Mouse (Mus musculus): Measurements from ENCODE around the gene Angptl8.

Angptl8 gene

DNA sequence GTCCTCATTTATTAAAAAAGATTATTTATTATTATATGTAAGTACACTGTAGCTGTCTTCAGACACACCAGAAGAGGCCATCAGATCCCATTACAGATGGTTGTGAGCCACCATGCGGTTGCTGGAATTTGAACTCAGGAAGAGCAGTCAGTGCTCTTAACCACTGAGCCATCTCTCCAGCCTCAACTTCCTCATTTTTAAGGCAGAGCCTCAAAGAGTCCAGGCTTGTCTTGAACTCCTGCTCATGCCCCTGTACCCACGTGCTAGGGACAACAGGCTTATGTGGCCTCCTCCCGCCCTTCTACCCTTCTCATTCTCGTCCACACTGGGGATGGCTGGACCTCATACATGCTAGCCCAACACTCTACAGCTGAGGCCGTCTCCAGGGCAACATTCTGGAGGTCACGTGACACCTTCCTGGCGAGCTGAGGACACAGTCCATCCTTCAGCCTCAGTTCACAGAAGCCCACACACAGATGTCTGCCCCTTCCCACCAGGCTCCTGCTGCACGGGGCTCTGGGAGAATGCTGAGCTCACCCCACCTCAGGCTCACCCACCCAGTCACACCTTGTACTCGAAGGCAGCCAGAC is 18.5 kb upstream of the Angptl8 start:
- DNase-seq: no peak

DNA sequence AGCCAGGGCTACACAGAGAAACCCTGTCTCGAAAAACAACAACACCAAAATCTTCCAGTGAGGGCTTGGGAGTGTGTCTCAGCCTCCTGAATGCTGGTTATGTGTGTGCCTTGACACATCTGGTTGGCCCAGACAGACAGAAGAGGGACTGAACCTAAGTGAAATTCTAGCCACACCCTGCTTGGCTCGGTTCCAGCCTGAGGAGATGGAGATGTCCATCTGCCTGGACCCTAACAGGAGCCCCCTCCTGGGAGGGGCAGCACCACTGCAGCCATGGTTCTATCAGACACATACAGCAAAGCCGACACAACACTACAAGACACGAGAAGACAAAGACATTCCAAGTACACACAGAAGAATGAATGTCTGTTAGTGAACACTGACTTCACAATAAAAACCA is 17.2 kb upstream of the Angptl8 start:
- DNase-seq: no peak

DNA sequence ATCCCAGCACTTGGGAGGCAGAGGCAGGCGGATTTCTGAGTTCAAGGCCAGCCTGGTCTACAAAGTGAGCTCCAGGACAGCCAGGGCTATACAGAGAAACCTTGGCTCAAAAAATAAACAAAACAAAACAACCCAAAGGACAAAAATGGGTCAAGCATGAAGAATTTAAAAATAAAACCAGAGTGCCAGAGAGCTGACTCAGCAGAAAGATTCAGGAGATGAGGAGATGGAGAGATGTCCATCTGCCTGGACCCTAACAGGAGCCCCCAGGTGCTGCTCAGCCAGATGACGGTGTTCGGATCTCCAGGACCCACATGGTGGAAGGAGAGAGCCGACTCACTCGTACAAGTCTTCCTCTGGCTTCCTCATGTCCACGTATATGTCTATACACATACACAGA is 16.7 kb upstream of the Angptl8 start:
- DNase-seq: no peak

DNA sequence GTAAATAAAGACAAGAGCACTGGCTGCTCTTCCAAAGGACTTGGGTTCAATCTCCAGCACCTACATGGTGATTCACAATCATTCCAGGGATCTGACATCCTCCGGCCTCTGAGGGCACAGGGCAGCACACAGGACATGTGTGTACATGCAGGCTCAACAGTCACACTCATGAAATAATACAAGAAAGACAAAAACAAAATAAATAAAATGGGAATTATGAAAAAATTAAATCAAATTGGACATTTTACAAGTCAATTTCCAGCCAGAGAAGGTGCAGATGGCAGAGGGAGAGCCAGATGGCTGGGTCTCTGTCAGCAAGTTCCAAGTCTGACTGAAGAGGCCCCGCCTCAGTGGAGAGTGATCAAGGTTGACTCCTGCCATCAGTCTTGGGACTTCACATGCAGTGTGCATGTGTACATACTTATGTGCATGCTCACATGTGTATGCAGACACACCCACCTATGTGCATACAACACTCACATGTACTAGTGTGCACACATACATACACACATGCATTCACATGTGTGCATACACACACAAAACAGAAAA is 16.1 kb upstream of the Angptl8 start:
- no peak for DNase-seq

DNA sequence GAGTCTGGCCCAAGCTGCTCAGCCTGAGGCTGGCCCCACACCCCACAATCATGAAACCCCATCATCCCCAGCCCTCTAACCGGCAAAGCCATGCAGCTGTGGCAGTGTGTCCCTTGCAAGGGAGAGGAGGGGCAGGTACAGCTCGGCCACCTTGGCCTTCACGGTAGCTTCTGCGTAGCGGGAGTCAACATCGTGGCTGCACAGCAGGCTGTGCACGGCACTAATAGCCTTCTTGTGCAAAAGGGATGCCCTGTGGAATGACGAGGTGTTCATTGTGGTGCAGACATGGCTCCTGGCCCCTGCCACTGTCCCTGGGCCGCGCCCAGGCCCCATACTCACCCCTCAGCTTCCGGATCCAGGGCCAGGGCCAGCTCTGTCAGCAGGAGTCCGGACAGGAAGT is 15.1 kb upstream of the Angptl8 start:
- DNase-seq: no peak

DNA sequence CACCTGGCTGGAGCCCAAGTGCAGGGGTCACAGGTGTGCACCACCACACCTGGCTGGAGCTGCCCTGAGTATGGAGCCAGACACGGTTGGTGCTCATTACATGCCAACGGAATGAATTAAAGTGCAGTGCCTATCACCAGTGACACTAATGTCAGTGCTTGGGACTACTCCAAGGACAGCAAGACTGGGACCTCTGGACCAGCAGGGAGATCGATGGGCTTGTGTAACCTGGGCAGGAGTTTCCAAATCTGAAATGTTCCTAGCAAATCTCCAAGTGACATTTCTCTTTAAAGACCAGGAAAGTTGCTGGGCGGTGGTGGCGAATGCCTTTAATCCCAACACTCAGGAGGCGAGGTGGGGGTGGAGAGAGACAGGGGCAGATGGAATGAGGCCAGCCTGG is 12.6 kb upstream of the Angptl8 start:
- no peak for DNase-seq

DNA sequence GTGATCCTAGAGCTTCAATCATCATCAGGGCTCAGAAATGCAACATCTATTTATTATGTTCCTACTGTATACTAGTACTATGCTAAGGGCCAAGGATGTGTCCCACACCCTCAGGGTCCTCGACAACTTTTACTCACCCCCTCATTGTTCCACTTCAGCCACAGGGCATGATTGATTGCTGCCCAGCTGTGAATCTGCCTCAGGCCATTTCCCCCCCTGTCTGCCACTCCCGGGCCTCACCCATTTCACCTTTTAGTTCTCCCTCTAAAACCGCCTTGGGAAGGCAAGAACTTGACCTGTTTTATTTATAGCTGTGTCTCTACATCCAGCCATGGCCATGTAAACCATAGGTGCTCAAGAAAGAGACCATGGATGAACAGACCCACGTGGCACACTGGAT is 11.4 kb upstream of the Angptl8 start:
- DNase-seq: no peak

DNA sequence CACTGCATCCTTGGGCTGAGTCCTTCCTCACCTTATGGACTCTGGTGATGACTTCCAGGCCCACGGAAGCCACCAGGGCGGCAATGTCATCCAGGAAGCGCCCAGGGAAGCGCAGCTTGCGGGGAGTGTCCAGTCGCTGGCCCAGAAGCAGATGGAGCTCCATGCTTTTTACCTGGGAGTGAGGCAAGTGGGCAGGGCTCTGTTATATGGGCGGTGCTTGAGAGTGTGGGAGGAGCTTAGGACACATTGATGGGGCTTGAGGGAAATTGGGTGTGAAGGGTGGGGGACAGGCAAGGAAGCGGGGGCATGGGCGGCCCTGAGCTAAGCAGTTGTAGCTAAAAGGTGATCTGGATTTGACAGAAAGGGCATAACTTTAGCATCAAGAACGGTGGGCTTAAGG is 10.9 kb upstream of the Angptl8 start:
- DNase-seq: no peak

DNA sequence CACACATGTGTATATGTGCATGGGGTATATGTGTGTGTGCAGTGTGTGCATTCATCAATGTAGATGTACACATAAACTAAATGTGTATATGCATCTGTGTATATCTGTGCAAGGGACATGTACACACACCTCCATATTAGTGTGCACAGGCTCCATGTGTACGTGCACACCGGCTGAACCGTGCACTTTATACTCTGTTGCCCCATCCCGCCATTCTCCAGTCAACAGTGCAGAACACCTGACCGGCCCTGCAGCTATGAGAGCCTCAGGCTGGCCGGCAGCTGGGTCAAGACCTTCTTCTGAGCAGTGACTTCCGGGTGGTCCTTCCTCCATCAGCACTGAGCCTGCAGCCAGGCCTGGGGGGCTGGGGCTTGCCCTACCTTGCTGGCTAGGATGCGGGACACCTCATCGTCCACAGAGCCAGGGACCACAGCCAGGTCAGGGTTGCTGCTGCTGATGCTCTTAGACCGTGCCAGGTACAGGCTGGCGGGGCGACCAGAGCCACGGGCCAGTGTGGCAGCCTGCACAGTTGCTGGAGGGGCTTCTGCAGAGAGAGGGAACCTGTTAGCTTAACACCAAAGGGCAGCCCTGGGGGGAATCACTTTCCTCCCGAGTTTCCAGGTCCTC is 5.4 kb upstream of the Angptl8 start:
- DNase-seq: no peak

DNA sequence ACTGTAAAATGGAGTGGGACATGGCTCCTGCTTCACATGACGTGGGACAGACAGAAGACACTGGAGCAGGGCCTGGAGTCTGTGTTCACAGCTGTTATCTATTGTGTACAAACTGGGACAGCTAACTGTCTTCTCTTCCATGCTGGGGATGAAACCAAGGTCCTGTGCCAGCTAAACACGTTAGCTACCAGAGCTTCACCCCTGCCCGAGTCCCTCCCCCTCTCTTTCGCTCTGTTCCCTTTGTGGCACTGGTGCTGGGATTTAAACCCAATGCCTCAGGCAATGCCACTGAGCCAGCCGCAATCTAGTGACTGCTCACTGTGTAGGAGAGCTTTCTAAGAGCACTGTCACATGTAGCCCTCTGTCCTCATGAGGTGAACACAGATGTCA is 4.9 kb upstream of the Angptl8 start:
- DNase-seq: no peak

DNA sequence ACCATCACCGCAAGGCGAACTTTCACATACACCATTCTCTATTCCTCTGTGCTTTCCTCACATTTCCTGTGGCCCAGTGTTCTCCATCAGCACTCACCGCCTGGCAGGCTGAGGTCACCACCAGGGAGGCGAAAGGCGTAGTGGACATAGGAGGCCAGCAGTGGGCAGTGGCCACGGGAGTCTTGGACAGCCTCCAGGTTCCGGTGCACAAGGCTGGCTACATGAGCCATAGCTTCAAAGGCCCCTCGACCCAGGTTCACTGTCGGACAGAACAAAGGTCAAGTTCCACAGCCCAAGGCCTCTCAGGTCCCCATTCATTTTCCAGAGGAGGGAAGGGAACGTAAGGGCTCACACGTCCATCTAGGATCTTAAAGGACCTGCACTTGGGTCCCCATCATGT is 4.4 kb upstream of the Angptl8 start:
- DNase-seq: no peak

DNA sequence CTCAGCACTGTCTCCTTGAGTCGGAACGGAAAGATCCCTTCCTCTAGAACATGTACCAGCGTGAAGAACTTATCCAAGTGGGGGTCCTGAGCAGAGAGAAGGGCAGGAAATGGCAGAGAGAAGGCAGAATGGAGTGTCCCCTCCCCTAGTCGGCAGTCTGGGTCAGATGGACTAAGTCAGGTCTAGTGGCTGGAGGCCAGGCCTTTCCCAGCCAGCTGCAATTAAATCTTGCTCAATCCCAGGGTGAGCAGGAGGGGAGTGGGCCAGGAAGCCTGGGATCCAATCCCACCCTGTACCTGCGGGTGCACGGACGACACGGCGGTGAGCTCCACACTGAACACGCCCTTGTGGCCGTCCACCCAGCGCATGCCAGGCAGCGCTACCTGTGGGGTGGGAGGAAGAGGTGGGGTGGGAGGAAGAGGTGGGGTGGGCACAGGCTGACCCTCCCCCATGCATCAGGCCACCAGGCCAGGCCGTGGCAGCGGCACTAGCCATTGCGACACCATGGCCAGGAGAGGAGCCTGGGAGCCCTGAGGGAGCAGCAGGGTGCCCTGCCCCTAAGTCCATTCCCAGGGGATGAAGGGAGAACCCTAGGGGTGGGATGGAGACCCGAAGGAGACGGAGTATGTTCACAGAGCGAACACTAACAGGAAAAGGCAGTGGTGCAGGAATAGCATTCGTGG is 3.6 kb upstream of the Angptl8 start:
- no peak for DNase-seq

DNA sequence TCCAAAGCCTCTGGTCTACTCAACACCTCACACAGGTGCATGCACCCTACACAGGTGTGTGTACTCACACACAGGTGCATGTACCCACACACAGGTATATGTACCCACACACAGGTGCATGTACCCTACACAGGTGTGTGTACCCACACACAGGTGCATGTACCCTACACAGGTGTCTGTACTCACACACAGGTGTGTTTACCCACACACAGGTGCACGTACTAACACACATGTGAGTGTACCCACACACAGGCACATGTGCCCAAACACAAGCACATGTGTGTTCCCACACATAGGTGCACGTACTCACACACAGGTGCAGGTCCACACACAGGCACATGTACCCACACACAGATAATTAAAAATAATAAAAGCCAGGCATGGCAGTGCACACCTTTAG is 2.4 kb downstream of the Angptl8 start:
- DNase-seq: no peak

DNA sequence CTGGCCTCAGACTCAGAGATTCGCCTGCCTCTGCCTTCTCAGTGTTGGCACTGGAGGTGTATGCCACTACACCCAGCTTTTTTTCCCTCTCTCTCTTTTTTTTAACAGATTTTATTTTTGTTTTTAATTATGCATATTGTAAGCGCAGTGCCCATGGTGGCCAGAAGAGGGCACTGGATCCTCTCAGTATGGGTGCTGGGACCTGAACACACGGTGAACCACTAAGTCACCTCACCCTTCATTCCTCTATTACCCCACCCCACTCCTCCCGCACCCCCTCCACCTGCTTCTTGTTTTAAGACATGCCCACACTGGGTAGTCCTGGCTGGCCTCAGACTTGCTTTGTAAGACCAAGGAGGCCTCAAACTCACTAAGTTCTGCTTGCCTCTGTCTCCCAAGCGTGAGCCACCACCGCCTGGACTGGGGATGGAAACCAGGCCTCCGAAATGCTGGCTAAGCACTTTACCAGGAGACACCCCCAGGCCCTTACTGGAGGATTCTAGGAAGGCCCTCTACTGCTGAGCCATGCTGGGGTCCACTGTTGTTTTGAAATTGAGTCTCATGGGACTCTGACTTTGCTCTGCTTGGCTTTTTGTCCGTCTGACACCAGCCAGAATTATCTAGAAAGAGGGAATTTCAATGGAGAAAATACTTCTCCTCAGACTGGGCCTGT is 4.9 kb downstream of the Angptl8 start:
- peak; percentile 24 to 30 for DNase-seq

DNA sequence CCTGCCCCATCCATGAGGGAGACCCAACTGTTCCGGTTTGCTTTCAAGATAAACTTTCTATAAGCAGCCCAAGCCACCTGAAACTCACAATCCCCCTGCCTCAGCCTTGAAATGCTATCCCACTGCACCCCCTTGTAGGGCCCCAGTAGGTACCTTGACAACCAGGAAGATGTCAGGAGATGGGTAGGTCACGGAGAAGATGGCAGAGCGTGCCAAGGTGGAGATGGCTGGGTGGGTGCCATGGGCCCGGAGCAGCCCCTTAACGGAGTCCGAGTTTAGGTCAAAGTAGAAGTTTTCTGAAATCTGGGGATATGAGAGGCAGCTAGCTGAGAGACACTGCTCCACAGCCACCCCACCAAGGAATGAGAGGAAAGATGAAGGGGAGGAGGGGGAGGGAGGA is 6.0 kb downstream of the Angptl8 start:
- DNase-seq: no peak

DNA sequence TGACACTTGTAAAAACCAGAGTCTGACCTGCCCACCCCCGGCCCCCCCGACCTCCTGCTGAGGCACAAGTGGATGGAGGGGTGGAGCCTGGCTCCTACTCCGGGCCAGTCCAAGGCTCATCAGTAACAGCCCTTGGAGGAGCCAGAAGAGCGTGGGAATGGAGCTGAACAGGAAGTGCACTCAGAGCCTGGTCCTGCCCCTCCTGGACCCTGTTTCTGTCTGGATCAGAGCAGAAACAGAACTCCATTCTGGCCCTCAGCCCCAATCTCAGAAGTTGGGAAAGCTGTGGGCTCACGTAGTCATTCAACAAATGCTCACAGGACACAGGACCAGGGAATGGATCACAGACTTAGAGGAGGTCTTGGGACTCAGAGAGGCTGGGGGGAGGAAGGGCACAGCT is 7.1 kb downstream of the Angptl8 start:
- DNase-seq: no peak

DNA sequence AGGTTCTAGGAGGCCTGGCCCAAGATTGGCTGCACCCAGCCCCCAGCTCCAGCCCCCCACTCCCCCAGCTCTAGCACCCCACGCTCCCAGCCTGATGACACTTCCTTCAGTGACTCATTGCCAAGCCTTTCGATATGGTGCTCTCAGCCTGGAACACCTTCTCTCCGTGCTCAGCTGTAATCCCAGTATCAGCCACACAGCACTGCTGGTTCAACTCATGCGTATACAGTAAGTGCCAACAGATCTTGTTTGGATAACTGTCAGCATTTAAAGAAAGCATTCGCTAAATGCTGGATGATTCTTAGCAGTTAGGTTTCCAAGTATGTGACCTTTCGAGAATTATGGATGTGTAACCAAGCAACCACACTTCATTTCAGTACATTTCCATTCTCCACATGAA is 7.8 kb downstream of the Angptl8 start:
- DNase-seq: no peak

DNA sequence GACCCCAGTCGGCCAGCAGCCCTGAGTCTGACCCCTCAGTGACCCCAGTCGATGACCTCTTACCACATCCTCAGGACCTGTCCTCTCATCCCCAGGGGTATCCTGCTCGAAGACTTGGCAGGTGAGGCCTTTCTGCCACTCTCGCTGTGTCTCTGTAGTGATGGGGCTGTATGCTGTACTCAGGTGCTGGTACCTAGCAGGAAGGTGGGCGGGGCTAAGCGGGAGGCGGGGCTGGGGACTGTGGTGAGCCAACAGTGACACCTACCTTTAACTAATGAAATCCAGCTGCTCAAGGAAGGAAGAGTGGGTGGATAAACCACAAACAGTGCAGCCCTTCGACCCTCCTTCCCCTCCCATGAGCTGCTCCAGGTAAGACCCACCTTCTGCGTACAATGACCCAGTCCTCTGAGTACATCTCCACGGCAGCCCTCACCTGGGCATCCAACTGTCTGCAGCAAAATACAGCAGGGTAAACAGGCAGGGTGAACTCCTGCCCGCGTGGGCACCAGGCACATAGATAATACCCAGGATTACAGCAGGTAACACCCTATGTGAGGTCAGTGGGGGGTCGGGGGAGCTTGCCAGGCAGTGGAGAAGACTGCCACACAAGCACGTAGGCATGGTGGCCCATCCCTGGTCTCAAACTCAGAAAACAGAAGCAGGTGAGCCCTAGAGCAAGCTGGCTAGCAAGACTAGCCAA is 10.2 kb downstream of the Angptl8 start:
- DNase-seq: no peak

DNA sequence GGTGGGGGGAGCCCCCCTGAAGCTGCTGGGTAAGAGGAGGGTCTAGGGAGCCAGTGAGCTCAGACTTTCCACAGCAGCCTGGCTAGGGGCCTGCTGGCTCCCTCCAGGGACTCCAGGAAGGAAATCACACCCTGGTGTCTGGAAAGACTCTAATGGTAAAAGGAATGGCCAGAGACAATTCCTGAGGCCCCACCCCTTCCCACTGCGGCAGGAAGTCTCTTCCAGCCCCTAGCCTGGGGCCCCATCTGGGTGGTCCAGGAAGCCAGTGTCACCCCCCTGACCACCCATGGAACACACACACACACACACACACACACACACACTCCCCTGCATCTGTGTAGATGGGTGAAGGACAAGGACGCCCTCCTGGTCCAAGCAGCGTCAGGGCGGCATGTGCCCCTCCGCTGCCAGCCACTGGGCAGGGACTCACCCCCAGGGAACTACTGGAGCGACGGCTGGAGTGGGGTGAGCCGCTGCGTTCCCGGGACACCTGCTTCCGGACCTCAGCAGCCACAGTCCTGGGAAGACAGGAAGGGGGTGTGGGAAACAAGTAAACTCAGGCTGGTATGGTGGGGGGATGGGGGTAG is 11.5 kb downstream of the Angptl8 start:
- DNase-seq: no peak

DNA sequence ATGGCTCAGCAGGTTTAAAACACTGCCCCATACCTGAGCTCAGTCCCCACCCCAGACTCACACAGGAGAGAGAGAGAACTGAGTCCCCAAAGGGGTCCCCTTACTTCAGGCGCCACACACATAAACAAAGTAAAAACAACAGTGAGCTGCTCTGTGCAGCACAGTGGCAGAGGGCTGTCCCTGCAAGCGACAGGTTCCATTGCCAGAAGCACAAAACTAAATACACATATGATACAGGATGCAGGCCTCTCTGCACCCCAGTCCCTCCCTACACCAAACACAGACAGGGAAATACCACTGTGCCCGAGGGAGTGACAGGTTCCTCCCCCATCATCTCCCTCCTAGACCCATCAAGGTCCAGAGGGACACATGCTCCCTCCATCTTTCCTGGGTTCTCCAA is 12.1 kb downstream of the Angptl8 start:
- no peak for DNase-seq

DNA sequence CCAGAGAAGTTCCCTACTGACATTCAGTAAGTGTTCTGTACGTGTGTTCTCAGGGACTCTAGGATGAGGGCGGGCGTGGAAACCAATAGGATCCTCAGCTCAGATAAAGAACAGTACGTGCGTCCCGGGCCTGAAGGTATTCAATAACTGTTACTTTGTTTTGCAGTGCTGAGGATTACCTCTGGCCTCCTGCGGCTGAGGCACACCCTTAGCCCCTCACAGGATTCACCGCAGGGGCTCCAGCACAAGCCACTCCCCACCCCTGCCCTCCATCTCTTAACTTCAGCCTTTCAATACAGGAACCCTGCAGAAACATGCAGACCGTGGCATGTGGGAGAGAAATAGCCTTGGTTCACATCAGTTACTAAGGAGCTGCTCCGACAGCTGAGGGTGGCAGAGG is 12.6 kb downstream of the Angptl8 start:
- no peak for DNase-seq

Data from thymus, postnatal 36 days (tissue).